Mouse (Mus musculus) erythroblast, embryonic 14.5 days (primary cell): Measurements from ENCODE around the gene Gm10842.

Source experiments
- GATA1 ChIP-seq: IDR thresholded peaks from 2 replicates; pipeline ENCODE4 v1.6.1; 2012; ENCODE audit warnings: low read length, inconsistent platforms, mixed read lengths
- TAL1 ChIP-seq: IDR thresholded peaks from 3 replicates; pipeline ENCODE4 v1.6.1; 2012; ENCODE audit warnings: low read length, inconsistent platforms, mixed read lengths

- TF ChIP-seq GATA1 (no peak), TAL1 (no peak)
These were observed 34.5 kb downstream of the Gm10842 start for GRCm38 (mm10) chr11:105181126-105181637.
